Mouse (Mus musculus) midbrain, postnatal 0 days (tissue): ENCODE data around the gene Otof. TPM values are rescaled to one million over a fixed set of nuclear protein-coding genes. Genes with fewer than 3 reads are reported as not detected.

Source experiments
- ATAC-seq: fragments of 200-750 bp; cut with Nextera tagmentation; 2 replicates; pipeline ENCODE4 v1.8.0; 2017; ENCODE audit warnings: moderate number of reproducible peaks, mild to moderate bottlenecking, moderate TSS enrichment, moderate library complexity; ENCODE audit not compliant: low FRiP score
- DNase-seq: peaks from one replicate; pipeline ENCODE4 v3.0.0-alpha.2; 2015; ENCODE audit warnings: low spot score
- H3K27ac ChIP-seq: fragments of 300-500 bp; sonication (generic); 2 replicates; pipeline ENCODE4 v1.5.1; 2014; ENCODE audit warnings: low read depth, mild to moderate bottlenecking, low read length, mixed read lengths
- H3K27me3 ChIP-seq: fragments of 300-500 bp; sonication (generic); 2 replicates; pipeline ENCODE4 v1.6.1; 2014; ENCODE audit warnings: low read length, control low read depth, mixed read lengths; ENCODE audit not compliant: insufficient read depth
- H3K36me3 ChIP-seq: fragments of 300-500 bp; sonication (generic); 2 replicates; pipeline ENCODE4 v1.6.1; 2014; ENCODE audit warnings: low read length, control low read depth, mixed read lengths; ENCODE audit not compliant: insufficient read depth
- H3K4me1 ChIP-seq: fragments of 300-500 bp; sonication (generic); 2 replicates; pipeline ENCODE4 v1.6.1; 2014; ENCODE audit warnings: mild to moderate bottlenecking, control low read depth, antibody characterized with exemption, low read length, mixed read lengths; ENCODE audit not compliant: insufficient read depth
- H3K4me2 ChIP-seq: fragments of 300-500 bp; sonication (generic); 2 replicates; pipeline ENCODE4 v1.6.1; 2014; ENCODE audit warnings: low read depth, mild to moderate bottlenecking, low read length, mixed read lengths; ENCODE audit not compliant: poor library complexity, severe bottlenecking
- H3K4me3 ChIP-seq: fragments of 300-500 bp; sonication (generic); 2 replicates; pipeline ENCODE4 v1.5.1; 2014; ENCODE audit warnings: low read depth, mild to moderate bottlenecking, low read length, moderate library complexity
- H3K9ac ChIP-seq: fragments of 300-500 bp; sonication (generic); replicated peaks from 2 replicates; pipeline ENCODE4 v1.6.1; 2014; ENCODE audit warnings: mild to moderate bottlenecking, low read length, moderate library complexity, mixed read lengths; ENCODE audit not compliant: poor library complexity, severe bottlenecking
- H3K9me3 ChIP-seq: fragments of 300-500 bp; sonication (generic); 2 replicates; pipeline ENCODE4 v1.6.1; 2016; ENCODE audit warnings: low read length, control low read depth
- CTCF ChIP-seq: IDR thresholded peaks from 2 replicates; pipeline ENCODE4 v1.5.1; 2016; ENCODE audit warnings: antibody characterized with exemption, mild to moderate bottlenecking
- WGBS: fragments of 180-500 bp; shearing (Covaris S2); extraction: QIAGEN DNeasy Blood & Tissue Kit; methylation state at CpG from one replicate; pipeline ENCODE4 v1.1.7; 2014; 5-methylcytosine and 5-hydroxymethylcytosine counted together
- polyA plus RNA-seq: library from polyadenylated mRNA; unstranded; fragments of >200 nt; fragmentation: Nextera tagmentation; extraction: Ambion mirVana; gene quantifications from 2 replicates; pipeline ENCODE4 v1.2.1, GENCODE M21; 2015
- total RNA-seq: library from RNA; depleted of rRNA; stranded (reverse); fragments of >200 nt; gene quantifications from 2 replicates; pipeline ENCODE4 v1.2.3, GENCODE M21; 2014

The Otof gene
- total and polyA plus RNA-seq, 2 experiments from 2014 or later = 4.9 to 6.1 TPM

DNA sequence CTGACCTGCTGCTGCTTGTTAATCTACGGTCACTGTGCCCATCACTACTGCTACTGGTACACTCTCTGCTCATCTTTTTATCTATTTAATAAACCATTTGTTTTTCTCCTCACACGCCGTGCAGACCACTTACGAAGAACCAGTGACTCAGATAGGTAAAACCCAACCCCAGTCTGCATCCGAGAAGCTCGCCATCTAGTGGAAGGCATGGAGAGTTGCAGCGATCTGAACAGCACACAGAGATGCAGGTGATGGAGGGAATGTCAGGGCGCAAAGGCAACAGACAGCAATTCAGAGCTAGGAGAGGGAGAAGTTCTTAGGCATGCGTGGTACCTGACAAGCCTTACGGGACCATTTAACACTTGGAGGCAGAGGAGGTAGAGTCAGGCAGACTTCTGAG is 14.8 kb upstream of the Otof start:
- no peak overlapping the region for H3K27ac ChIP-seq
- DNase-seq = peak; percentile 48
- H3K9ac ChIP-seq = no peak overlapping the region
- TF ChIP-seq CTCF = peak; percentile 84
- ATAC-seq = no peak
- H3K36me3 ChIP-seq = no peaks in the 10 kb centered on the region
- WGBS = 44% methylated on average over 10 of the region's 10 CpGs
- no peak overlapping the region for H3K4me3 ChIP-seq
- H3K27me3 ChIP-seq = no peaks in the 10 kb centered on the region
- no peak overlapping the region for H3K4me2 ChIP-seq
- no peaks in the 10 kb centered on the region for H3K4me1 ChIP-seq
- no peaks in the 10 kb centered on the region for H3K9me3 ChIP-seq

- 81% methylated on average over 5 of the region's 5 CpGs for WGBS
- ATAC-seq = no peak
- TF ChIP-seq CTCF = no peak
Measured at GRCm38 (mm10) chr5:30472148-30472547, 10.4 kb upstream of the Otof start.

DNA sequence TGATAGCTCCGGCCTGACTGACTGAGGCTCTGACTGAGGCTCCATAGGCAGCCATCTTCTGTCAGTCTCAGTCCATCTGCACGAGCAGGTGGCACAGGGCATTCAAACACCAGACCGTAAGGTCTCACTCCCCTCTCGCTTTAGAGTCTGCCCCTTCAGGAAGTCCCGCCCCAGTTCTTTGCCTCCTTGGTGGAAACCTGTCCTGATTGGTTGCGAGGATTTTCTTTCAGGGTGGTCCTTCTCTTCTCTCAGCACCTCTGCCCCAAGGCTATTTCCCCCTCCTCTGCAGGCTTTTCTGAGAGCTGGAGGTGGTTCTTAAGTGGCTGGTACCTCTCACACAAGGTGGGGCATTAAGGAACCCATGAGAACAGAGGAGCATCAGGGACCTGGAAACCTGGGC is 8.7 kb upstream of the Otof start:
- no peak overlapping the region for H3K27ac ChIP-seq
- no peaks in the 10 kb centered on the region for H3K36me3 ChIP-seq
- no peak overlapping the region for H3K4me3 ChIP-seq
- H3K9ac ChIP-seq = no peak overlapping the region
- no peaks in the 10 kb centered on the region for H3K27me3 ChIP-seq
- peaks cover 6% of the 10 kb centered on the region; the same call in 1 of the 2 replicates for H3K4me1 ChIP-seq
- H3K9me3 ChIP-seq = no peaks in the 10 kb centered on the region
- WGBS = 58% methylated on average over 6 of the region's 6 CpGs
- H3K4me2 ChIP-seq = no peak overlapping the region
- no peak for TF ChIP-seq CTCF
- DNase-seq (no peak), ATAC-seq (no peak)

More at GRCm38 (mm10) chr5:30472148-30472547, 10.4 kb upstream of the Otof start:
- no peak overlapping the region for H3K4me3 ChIP-seq
- no peak overlapping the region for H3K27ac ChIP-seq
- H3K4me1 ChIP-seq = no peaks in the 10 kb centered on the region
- H3K36me3 ChIP-seq = no peaks in the 10 kb centered on the region
- no peak overlapping the region for H3K9ac ChIP-seq
- DNase-seq = no peak
- no peak overlapping the region for H3K4me2 ChIP-seq
- H3K27me3 ChIP-seq = no peaks in the 10 kb centered on the region
- no peaks in the 10 kb centered on the region for H3K9me3 ChIP-seq

GRCm38 (mm10) chr5:30466315-30466714 is 4.6 kb upstream of the Otof start:
- Histone ChIP-seq H3K4me2 (peak overlapping the region; percentile 53), H3K27ac (no peak overlapping the region), H3K9me3 (no peaks in the 10 kb centered on the region), H3K4me1 (peaks cover 13% of the 10 kb centered on the region), H3K27me3 (0 out of 2 replicates have a peak, but pooled peaks cover 5% of the 10 kb centered on the region), H3K36me3 (no peaks in the 10 kb centered on the region), H3K4me3 (peak overlapping the region; percentile 25; the same call in 1 of the 2 replicates), H3K9ac (no peak overlapping the region)
- no peak for DNase-seq
- ATAC-seq = no peak
- TF ChIP-seq CTCF = no peak
- 28% methylated on average over 9 of the region's 9 CpGs for WGBS

GRCm38 (mm10) chr5:30465861-30466260 is 4.1 kb upstream of the Otof start, which contains the start of gene 1700001C02Rik:
Gene 1700001C02Rik (plus strand): TSS chr5:30466047.
- H3K36me3 ChIP-seq = no peaks in the 10 kb centered on the region
- H3K27me3 ChIP-seq = 0 out of 2 replicates have a peak, but pooled peaks cover 5% of the 10 kb centered on the region
- peak within 1 kb of the TSS; percentile 53 for H3K4me2 ChIP-seq
- 15% methylated on average over 21 of the region's 21 CpGs for WGBS
- no peak within 1 kb of the TSS for H3K27ac ChIP-seq
- no peak for TF ChIP-seq CTCF
- DNase-seq = peak; percentile 58
- H3K9me3 ChIP-seq = no peaks in the 10 kb centered on the region
- no peak within 1 kb of the TSS for H3K9ac ChIP-seq
- peak within 1 kb of the TSS; percentile 25; the same call in 1 of the 2 replicates for H3K4me3 ChIP-seq
- H3K4me1 ChIP-seq = peaks cover 15% of the 10 kb centered on the region
- no peak for ATAC-seq

GRCm38 (mm10) chr5:30460155-30460554 is 1.6 kb downstream of the Otof start:
- H3K4me3 ChIP-seq = no peak overlapping the region
- no peak overlapping the region for H3K9ac ChIP-seq
- H3K9me3 ChIP-seq = no peaks in the 10 kb centered on the region
- WGBS = 33% methylated on average over 4 of the region's 4 CpGs
- no peak overlapping the region for H3K4me2 ChIP-seq
- ATAC-seq (no peak), DNase-seq (peak; percentile 60)
- peaks cover 9% of the 10 kb centered on the region; the same call in 1 of the 2 replicates for H3K4me1 ChIP-seq
- no peaks in the 10 kb centered on the region for H3K36me3 ChIP-seq
- 0 out of 2 replicates have a peak, but pooled peaks cover 5% of the 10 kb centered on the region for H3K27me3 ChIP-seq
- peak; percentile 71 for TF ChIP-seq CTCF
- no peak overlapping the region for H3K27ac ChIP-seq
